Mouse (Mus musculus) heart, embryonic 14.5 days (tissue): Measurements from ENCODE around the gene Samd7. TPM values are rescaled to one million over a fixed set of nuclear protein-coding genes. Genes with fewer than 3 reads are reported as not detected.
"Not testable (repeated sequence)": the region's sequence is repeated elsewhere in the genome, so short reads cannot be mapped to it uniquely, and the experiment has no call there.

ENCODE experiments used
- ATAC-seq: fragments of 200-750 bp; cut with Nextera tagmentation; 2 replicates; pipeline ENCODE4 v1.8.0; 2017; ENCODE audit warnings: low read depth, moderate TSS enrichment; ENCODE audit not compliant: insufficient number of reproducible peaks, insufficient read depth, low FRiP score
- H3K27ac ChIP-seq, 2 experiments: fragments of 200-500 bp in 1 of 2; fragments of 300-500 bp in 1 of 2; sonication (generic) in 1 of 2; replicated peaks in 1 of 2; 2 replicates each; pipeline ENCODE4 v1.5.1; 2012 to 2014; ENCODE audit warnings: low read depth in 2 of 2, low read length in 2 of 2, control low read depth in 1 of 2, mild to moderate bottlenecking in 1 of 2, mixed read lengths in 1 of 2; ENCODE audit not compliant: control insufficient read depth in 1 of 2, insufficient read depth in 1 of 2
- H3K27me3 ChIP-seq: fragments of 300-500 bp; sonication (generic); 2 replicates; pipeline ENCODE4 v1.6.1; 2014; ENCODE audit warnings: mild to moderate bottlenecking, low read length, control low read depth; ENCODE audit not compliant: control insufficient read depth, insufficient read depth
- H3K36me3 ChIP-seq: fragments of 300-500 bp; sonication (generic); 2 replicates; pipeline ENCODE4 v1.6.1; 2014; ENCODE audit warnings: mild to moderate bottlenecking, control low read depth, low read length, mixed read lengths; ENCODE audit not compliant: control insufficient read depth, insufficient read depth
- H3K4me1 ChIP-seq, 2 experiments: fragments of 200-500 bp in 1 of 2; fragments of 300-500 bp in 1 of 2; sonication (generic) in 1 of 2; 2 replicates each; pipeline ENCODE4 v1.6.1; 2012 to 2014; ENCODE audit warnings: low read length in 2 of 2, control low read depth in 1 of 2, mixed read lengths in 1 of 2; ENCODE audit not compliant: control insufficient read depth in 2 of 2, insufficient read depth in 2 of 2
- H3K4me2 ChIP-seq: fragments of 300-500 bp; sonication (generic); 2 replicates; pipeline ENCODE4 v1.6.1; 2014; ENCODE audit warnings: mild to moderate bottlenecking, low read length
- H3K4me3 ChIP-seq, 2 experiments: fragments of 200-500 bp in 1 of 2; fragments of 300-500 bp in 1 of 2; sonication (generic) in 1 of 2; 2 replicates each; pipeline ENCODE4 v1.5.1; 2012 to 2014; ENCODE audit warnings: low read length in 2 of 2, mild to moderate bottlenecking in 2 of 2, control low read depth in 1 of 2, low read depth in 1 of 2, moderate library complexity in 1 of 2; ENCODE audit not compliant: control insufficient read depth in 1 of 2, insufficient read depth in 1 of 2
- H3K9ac ChIP-seq: fragments of 300-500 bp; sonication (generic); 2 replicates; pipeline ENCODE4 v1.6.1; 2014; ENCODE audit warnings: mild to moderate bottlenecking, low read length
- H3K9me3 ChIP-seq: fragments of 300-500 bp; sonication (generic); 2 replicates; pipeline ENCODE4 v1.6.1; 2016; ENCODE audit warnings: low read length, control low read depth; ENCODE audit not compliant: control insufficient read depth
- WGBS: fragments of 180-500 bp; shearing (Covaris S2); extraction: QIAGEN DNeasy Blood & Tissue Kit; methylation state at CpG from one replicate; pipeline ENCODE4 v1.1.7; 2014; 5-methylcytosine and 5-hydroxymethylcytosine counted together
- polyA plus RNA-seq: library from polyadenylated mRNA; unstranded; fragments of >200 nt; fragmentation: Nextera tagmentation; extraction: Ambion mirVana; gene quantifications from 2 replicates; pipeline ENCODE4 v1.2.1, GENCODE M21; 2014

Samd7 gene
- not detected in 2 replicates for polyA plus RNA-seq

DNA sequence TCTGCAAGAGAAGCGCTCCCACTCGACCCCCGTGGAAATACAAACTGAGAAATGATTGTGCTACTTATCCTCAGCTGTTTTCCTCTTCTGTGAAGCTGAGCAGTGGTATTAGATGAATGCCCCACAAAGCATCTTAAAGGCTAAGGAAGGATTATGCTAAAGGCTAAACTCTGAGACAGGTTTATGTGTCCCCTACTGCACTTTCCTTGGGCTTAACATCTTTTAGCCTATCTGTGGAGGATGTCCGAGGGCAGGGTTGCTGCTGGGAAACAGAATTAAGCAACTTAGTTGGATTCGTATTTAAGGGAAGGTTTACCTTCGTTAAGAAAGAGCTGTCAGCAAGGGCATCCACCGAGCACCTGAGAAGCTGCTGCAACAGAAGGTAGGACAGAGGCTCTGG is at the start of gene Samd7:
Gene Samd7, plus strand, starts transcription at position 288 of the 400 bp plus-strand sequence.
- Histone ChIP-seq H3K27ac (no peak within 1 kb of the TSS), H3K4me2 (no peak within 1 kb of the TSS), H3K9me3 (0 out of 2 replicates have a peak, but pooled peaks cover 3% of the 10 kb centered on the region), H3K27me3 (no peaks in the 10 kb centered on the region), H3K4me1 (peaks cover 0 to 3% of the 10 kb centered on the region in 2 experiments; a peak in 1 of 4 replicates), H3K36me3 (no peaks in the 10 kb centered on the region), H3K4me3 (no peak within 1 kb of the TSS), H3K9ac (no peak within 1 kb of the TSS)
- no peak for ATAC-seq
- WGBS = 73% methylated on average over 7 of the region's 7 CpGs

DNA sequence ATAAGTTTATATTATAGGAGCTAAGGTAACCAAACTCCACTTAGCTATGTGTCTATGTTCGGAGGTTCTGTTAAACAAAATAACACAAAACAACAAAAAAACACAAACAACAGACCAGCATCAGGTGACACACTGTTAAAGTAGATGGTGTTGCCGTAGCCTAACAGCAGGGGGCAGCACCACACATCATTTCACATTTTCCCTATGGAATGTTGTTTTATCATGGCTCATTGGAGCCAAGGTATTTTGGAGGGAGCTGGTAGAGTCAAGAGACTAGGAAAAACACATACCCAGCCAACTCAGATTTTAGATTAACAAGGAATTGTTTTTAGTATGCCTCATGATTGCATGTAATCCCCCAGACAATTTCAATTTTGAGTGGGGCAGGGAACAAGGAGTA is 49.7 kb upstream of the Samd7 start:
- no peaks in the 10 kb centered on the region; the same call in 1 of the 2 replicates for H3K27me3 ChIP-seq
- no peaks in the 10 kb centered on the region for H3K36me3 ChIP-seq
- no peak for ATAC-seq
- H3K4me3 ChIP-seq = no peak overlapping the region
- H3K9ac ChIP-seq = no peak overlapping the region
- H3K9me3 ChIP-seq = no peaks in the 10 kb centered on the region
- H3K4me1 ChIP-seq = 0 out of 4 replicates have a peak, but pooled peaks cover 0 to 2% of the 10 kb centered on the region in 2 experiments
- no peak overlapping the region for H3K27ac ChIP-seq
- no peak overlapping the region for H3K4me2 ChIP-seq
- WGBS = 11% methylated on average over 2 of the region's 2 CpGs

DNA sequence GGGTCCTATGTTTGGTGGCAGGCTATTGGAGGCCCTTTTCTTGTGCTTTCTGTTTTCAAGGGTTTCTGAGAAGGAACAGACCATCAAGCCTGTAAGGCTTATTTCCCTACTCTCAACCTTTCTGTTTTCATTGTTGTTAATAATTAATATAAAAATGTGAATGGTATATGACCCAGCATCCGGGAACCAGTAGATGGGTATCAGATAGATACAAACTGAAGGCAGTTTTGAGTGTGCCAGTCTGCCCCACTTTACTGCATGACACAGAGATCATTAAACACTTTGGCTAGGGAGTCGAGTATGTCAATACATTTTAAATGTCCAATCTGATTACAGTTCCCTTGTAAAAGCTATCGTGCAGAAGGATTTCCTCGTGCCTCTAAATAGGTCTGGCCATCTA is 48.2 kb upstream of the Samd7 start:
- no peak for ATAC-seq
- no peaks in the 10 kb centered on the region for H3K36me3 ChIP-seq
- no peak overlapping the region for H3K4me3 ChIP-seq
- H3K27me3 ChIP-seq = no peaks in the 10 kb centered on the region; the same call in 1 of the 2 replicates
- no peaks in the 10 kb centered on the region for H3K4me1 ChIP-seq
- no peak overlapping the region for H3K9ac ChIP-seq
- no peak overlapping the region for H3K27ac ChIP-seq
- no peak overlapping the region for H3K4me2 ChIP-seq
- H3K9me3 ChIP-seq = no peaks in the 10 kb centered on the region
- WGBS = 61% methylated on average over 4 of the region's 4 CpGs

DNA sequence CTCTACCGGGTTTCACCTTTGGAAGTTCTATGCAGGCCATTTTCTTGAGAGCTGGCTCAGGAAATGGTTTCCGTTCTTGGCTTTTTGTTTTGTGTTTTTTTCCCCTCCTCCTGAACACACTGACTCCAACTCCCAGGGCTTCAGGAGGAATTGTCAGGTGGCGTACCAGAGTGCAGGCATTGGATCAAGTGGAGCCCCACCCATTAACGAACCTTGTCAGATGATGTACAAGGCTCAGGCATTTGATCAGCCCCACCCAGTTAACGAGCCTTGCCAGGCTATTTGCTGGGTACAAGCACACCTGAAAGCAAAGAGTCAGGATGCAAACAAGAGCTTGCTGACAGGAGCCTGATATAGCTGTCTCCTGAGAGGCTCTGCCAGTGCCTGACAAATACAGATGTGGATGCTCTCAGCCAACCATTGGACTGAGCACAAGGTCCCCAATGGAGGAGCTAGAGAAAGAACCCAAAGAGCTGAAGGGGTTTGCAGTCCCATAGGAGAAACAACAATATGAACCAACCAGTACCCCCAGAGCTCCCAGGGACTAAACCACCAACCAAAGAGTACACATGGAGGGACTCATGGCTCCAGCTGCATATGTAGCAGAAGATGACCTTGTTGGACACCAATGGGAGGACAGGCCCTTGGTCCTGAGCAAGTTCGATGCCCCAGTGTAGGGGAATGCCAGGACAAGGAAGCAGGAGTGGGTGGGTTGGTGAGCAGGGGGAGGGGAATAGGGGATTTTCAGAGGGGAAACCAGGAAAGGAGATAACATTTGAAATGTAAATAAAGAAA is 46.2 kb upstream of the Samd7 start, which contains the start of gene Lrrc31:
Gene Lrrc31, minus strand, starts transcription at position 133 of the 795 bp plus-strand sequence.
- H3K27me3 ChIP-seq, H3K4me2 ChIP-seq, H3K4me1 ChIP-seq, H3K9ac ChIP-seq, H3K36me3 ChIP-seq, H3K4me3 ChIP-seq, H3K9me3 ChIP-seq, ATAC-seq, H3K27ac ChIP-seq: not testable (repeated sequence)
- WGBS = 73% methylated on average over 6 of the region's 6 CpGs

DNA sequence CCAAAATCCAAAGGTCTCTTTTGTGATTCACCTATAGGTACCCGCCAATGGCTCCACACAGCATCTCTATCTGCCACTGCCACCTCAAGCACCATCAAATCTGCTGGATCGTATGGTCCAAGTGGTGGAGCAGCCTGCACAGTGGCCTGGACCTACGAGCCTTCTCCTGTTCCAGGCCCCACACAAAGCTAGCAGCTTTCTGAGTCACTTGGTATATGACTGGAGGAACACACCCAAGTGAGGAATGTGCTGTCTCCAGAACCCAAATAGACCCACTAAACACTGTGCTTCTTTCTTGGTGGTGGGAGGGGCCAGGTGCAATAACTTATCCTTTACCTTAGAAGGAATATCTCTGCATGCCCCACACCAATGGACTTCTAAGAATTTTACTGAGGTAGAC is 40.1 kb upstream of the Samd7 start:
- no peak overlapping the region for H3K9ac ChIP-seq
- H3K4me2 ChIP-seq = no peak overlapping the region
- no peak overlapping the region for H3K4me3 ChIP-seq
- no peaks in the 10 kb centered on the region for H3K4me1 ChIP-seq
- H3K27me3 ChIP-seq = no peaks in the 10 kb centered on the region; the same call in 1 of the 2 replicates
- ATAC-seq = no peak
- no peaks in the 10 kb centered on the region for H3K9me3 ChIP-seq
- 82% methylated on average over 3 of the region's 3 CpGs for WGBS
- H3K36me3 ChIP-seq = no peaks in the 10 kb centered on the region
- H3K27ac ChIP-seq = no peak overlapping the region

DNA sequence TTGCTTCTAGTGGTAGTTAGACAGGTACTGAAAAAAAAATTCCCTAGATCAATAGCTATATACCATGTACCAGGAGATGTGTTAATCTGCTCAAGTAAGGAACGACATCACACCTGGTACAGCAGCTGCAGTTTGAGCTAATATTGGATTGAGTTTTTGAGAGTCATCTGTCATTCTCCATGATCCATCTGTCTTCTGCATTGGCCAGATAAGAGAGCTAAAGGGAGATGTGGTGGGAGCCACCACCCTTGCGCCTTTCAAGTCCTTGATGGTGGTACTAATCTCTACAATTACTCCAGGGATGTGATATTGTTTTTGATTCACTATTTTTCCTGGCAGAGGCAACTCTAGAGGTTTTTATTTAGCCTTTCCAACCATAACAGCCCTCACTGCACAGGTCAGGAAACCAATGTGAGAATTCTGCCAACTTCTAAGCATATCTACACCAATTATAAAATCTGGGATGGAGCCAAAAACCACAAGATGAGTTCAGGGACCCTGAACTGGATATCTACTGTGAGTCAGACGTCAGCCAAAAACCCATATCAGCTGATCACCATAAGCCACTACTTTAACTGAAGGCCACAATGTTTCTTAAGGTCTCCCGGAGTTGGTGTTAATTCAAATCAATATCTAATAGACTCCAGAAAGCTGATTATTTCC is 39.3 kb upstream of the Samd7 start:
- ATAC-seq = no peak
- no peaks in the 10 kb centered on the region for H3K4me1 ChIP-seq
- no peaks in the 10 kb centered on the region for H3K9me3 ChIP-seq
- H3K9ac ChIP-seq = no peak overlapping the region
- H3K4me2 ChIP-seq = no peak overlapping the region
- H3K27ac ChIP-seq = no peak overlapping the region
- H3K4me3 ChIP-seq = no peak overlapping the region
- no peaks in the 10 kb centered on the region for H3K27me3 ChIP-seq
- H3K36me3 ChIP-seq = no peaks in the 10 kb centered on the region
- 53% methylated on average over 4 of the region's 4 CpGs for WGBS

DNA sequence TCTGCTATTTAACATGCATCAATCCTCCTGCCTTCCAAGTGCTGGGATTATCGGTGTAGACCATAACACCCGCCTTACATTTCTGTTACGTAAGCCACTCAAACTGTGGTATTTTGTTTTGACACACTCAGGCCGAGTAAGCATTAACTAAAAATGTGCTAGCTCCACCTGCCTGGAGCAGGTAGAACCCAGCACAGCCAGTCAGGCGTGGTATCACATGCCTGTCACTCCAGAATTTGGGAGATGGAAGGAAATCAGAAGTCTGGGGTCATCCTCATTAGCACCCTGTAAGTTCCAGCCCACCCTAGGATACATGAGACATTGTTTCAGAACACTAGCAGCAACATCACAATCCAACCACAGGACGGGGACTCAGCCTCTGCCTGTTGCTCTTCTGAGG is 35.9 kb upstream of the Samd7 start:
- H3K36me3 ChIP-seq = no peaks in the 10 kb centered on the region
- ATAC-seq = no peak
- WGBS = 74% methylated on average over 6 of the region's 6 CpGs

More for the DNA sequence above, 35.9 kb upstream of the Samd7 start:
- H3K4me1 ChIP-seq = no peaks in the 10 kb centered on the region
- no peaks in the 10 kb centered on the region for H3K27me3 ChIP-seq
- no peaks in the 10 kb centered on the region for H3K9me3 ChIP-seq
- no peak overlapping the region for H3K4me3 ChIP-seq
- H3K4me2 ChIP-seq = no peak overlapping the region
- H3K27ac ChIP-seq = no peak overlapping the region
- no peak overlapping the region for H3K9ac ChIP-seq
